Mouse (Mus musculus): ENCODE results near the gene Eif2s1.

GRCm38 (mm10) chr12:78901467-78901866, 39.8 kb downstream of the Eif2s1 start:
- TF ChIP-seq TAL1 (IDR thresholded peaks at IDR 0.05; ENCODE audit: low read length) = no peak
- no peak for TF ChIP-seq GATA1 (IDR thresholded peaks at IDR 0.05; ENCODE audit: low read length)
